Mouse (Mus musculus) brain, embryonic 14.5 days (tissue): ENCODE results near the gene Tmem223. TPM values are rescaled to one million over a fixed set of nuclear protein-coding genes. Genes with fewer than 3 reads are reported as not detected.

ENCODE experiments used
- DNase-seq: peaks from one replicate; pipeline ENCODE4 v3.0.0-alpha.2; 2011; ENCODE audit warnings: low read depth
- CTCF ChIP-seq: fragments of 200-500 bp; IDR thresholded peaks from 2 replicates; pipeline ENCODE4 v1.5.1; 2012; ENCODE audit warnings: inconsistent platforms, mild to moderate bottlenecking, moderate library complexity, borderline replicate concordance; ENCODE audit not compliant: insufficient read depth, insufficient read length; ENCODE audit errors: extremely low read depth
- POLR2A ChIP-seq: fragments of 200-500 bp; IDR thresholded peaks from 2 replicates; pipeline ENCODE4 v1.6.1; 2012; ENCODE audit warnings: mild to moderate bottlenecking, inconsistent platforms, borderline replicate concordance; ENCODE audit not compliant: poor library complexity, insufficient read depth, insufficient read length, severe bottlenecking; ENCODE audit errors: extremely low read depth
- polyA plus RNA-seq: library from polyadenylated mRNA; depleted of rRNA; stranded (reverse); fragments of >200 nt; gene quantifications from 2 replicates; pipeline ENCODE4 v1.2.3, GENCODE M21; 2012

Tmem223 gene
- polyA plus RNA-seq, 1 experiment = 224 TPM

DNA sequence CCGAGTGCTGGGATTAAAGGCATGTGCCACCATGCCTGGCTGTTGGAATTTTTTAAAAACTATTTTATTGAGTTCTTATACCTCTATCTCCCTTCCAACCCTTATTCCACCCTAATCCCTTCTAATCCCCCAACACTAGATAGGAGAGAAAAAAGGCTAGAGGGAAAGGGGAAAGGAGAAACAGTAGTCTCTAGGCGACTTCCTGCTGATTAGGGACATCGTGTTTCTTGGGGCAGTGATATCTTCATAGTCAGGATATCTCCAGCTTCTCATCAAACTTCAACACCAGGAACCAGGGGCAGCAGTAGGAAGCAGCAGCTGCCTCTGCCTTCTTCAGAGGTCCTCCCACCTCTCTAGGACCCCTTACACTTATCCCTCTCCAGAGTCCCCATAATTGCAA lies 36.5 kb upstream of the Tmem223 start:
- DNase-seq = no peak
- TF ChIP-seq CTCF (no peak), POLR2A (no peak)

DNA sequence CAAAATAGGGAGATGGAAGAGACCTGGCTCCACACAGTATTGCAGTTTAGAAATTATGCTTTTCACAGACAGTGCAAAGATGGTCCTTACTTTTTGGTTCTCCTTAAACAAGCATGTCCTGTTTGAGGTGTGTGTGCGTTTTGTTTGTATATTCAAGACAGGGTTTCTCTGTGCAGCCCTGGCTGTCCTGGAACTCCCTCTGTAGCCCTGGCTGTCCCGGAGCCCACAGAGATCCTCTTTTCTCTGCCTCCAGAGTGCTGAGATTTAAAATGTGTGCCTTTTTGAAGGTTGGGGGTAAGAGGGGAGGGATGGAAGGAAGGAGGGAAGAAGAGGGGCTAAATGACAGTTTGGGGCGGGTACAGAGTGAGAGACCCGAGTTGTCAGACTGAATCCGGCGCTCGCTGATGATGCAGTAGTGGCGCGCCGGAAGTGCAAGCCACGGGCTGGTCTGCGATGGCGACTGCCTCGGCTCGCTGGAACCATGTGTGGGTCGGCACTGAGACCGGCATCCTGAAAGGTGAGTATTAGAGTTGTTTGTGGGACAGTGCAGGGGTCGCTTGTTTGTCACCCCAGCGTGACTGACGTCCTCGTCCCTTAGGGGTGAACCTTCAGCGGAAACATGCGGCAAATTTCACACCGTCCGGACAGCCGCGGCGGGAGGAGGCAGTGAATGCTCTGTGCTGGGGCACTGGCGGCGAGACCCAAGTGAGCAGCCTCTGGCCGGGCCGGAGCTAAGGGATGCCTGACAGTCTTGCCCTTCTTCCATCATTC lies 35.2 kb upstream of the Tmem223 start, which contains the start of gene Wdr74:
Wdr74 (plus strand) TSS at position 439 of the 771 bp plus-strand sequence.
- TF ChIP-seq POLR2A = peak; percentile 74; the same call in 1 of the 2 replicates
- TF ChIP-seq CTCF = no peak
- peak; percentile 97 for DNase-seq

DNA sequence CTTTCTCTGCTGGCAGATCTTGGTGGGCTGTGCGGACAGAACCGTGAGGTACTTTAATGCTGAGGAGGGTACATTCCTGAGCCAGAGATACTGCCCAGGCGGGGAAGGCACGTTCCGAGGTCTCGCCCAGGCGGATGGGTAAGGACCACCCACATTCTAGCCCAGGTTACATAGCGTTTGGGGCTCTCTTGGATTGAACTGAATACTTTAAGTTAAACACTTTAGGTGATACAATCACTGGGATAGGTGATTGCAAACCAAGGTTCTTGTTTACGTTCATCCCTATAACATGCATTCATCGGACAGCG lies 34.7 kb upstream of the Tmem223 start:
- TF ChIP-seq CTCF = no peak
- no peak for TF ChIP-seq POLR2A
- no peak for DNase-seq

DNA sequence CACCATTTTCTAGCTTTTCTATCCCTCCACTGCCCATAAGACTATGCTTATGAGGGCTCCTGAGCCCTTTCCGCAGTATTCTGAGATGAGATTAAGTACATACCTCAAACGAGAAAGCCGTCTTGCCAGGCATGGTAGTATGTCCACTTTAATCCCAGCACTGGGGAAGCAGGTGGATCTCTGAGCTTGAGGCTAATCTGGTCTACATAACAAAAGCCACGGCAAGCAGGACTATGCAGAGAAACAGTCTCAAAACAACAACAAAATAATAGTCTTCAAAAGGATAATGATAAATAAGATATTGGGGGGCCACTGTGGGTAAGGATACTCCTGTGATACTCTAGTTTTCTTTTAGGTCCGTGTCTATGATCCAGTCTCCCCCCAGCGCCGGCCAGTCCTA lies 31.9 kb upstream of the Tmem223 start:
- TF ChIP-seq POLR2A (no peak), CTCF (no peak)
- DNase-seq = no peak

DNA sequence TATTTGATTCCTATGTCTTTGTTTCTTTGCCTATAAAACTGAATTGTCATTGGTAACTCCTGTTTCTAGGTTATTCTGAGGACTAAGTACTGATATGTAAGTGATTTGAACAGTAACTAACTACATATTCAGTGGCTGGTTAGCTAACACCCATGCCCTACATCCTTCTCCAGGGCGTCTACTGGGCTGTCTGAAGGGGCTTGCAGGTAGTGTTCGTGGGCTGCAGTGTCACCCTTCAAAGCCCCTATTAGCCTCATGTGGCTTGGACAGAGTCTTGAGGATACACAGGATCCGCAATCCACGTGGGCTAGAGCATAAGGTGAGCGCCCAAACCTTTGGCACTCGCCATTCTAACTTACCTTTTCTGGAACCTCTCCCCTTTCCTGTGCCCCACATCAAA lies 31.1 kb upstream of the Tmem223 start:
- no peak for DNase-seq
- no peak for TF ChIP-seq POLR2A

DNA sequence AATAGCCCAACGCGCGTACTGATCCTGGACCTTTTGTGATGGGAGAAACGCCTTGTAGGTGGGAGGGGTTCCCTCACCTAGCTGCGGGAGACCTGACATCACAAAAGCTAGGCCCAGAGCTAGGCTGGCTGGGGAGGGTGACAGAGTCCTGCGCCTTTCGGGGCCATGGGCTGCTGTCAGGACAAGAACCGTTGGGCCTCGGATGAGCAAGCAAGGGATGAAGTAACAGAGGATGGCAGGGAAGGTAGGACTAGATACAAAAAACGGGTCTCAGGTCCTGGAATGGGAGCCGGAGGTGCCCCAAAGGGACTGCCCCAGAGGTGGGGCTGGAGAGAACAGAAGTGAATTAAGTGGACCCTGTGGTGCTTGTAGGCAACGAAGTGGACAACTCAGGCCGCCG lies 30.2 kb upstream of the Tmem223 start, which contains the start of gene 1700092M07Rik:
1700092M07Rik (plus strand) TSS at position 116 of the 400 bp plus-strand sequence.
- no peak for DNase-seq
- no peak for TF ChIP-seq POLR2A
- TF ChIP-seq CTCF = no peak

DNA sequence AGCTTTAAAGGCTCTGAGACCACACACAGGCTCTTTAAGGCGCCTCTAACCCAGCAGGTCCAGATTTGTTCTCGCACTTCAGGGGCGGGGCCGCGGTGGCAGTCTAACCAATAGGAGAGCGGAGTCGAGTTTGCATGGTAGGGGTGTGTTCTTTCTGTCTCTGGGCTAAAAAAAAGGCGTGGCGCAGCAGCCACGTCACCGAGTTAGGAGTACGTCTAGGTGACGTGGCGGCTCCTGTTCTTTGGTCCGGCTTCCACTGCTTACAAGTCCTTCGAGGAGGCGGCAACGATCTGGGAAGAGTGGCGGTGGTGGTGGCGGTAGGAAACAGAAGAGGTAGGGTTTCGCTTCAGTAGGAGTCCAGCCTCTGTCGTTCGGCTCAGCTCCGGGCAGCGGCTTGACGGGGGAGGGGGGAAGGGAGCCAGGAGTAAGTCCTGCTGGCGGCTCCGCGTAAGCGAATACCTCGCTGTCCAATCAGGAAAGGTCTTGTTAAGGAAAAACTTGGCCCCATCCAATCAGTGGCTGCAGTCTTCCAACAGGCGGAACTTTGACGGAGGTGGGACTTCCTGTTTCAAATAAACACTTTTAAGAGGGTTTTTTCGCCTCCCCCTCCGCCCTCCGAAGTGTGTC lies 29.4 kb upstream of the Tmem223 start, which contains the start of gene Stx5a:
Stx5a (plus strand) TSS at position 171 of the 627 bp plus-strand sequence.
- no peak for TF ChIP-seq CTCF
- TF ChIP-seq POLR2A = peak; percentile 16; the same call in 1 of the 2 replicates

DNA sequence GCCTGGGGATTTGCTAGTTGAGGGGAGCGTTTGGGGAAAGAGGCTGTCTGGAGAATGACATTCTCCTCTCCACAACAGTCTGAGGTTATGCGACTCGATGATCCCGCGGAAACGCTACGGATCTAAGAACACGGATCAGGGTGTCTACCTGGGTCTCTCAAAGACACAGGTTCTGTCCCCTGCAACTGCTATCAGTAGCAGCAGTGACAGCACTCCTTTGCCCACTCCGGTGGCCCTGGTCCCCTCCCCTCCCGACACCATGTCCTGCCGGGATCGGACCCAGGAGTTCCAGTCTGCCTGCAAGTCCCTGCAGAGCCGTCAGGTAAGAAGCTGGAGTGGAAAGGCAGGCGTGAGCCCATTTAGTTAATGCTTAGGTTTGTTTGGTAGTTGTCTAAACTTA lies 28.6 kb upstream of the Tmem223 start:
- TF ChIP-seq CTCF (no peak), POLR2A (no peak)
- DNase-seq = no peak

More for the DNA sequence above, 29.4 kb upstream of the Tmem223 start, which contains the start of gene Stx5a:
- peak; percentile 99 for DNase-seq

DNA sequence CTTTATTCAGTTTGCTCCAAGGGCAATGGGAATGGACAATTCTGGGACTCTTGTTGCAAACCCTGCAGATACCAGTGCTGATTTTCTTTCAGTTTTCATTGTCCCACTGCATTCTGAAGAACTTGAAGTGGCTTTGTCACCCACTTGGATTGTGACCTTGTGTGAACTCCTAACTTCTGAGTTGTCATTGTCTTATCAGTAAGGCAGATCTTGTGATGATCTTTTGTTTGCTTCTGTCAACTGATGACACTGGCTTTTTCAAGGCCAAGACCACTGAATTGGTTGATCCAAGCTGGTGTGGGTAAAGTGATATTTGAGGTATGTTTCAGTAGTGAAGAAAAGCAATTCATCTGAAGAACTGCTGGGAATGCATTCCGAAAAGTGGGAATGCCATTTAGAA lies 25.4 kb upstream of the Tmem223 start:
- TF ChIP-seq CTCF = no peak
- no peak for TF ChIP-seq POLR2A
- no peak for DNase-seq

DNA sequence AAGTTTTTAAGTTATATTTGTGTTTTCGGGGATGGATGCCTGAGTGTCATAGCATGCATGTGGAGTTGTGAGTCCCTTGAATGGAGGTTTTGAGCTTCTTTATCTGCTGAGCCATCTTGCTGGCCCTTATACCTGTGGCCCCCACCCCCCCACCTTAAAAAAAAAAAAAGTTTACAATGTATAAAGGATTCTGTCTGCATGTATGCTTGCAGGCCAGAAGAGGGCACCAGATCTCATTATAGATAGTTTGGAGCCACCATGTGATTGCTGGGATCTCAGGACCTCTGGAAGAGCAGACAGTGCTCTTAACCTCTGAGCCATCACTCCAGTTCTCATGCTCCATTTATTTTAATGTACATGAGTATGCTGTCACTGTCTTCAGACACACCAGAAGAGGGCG lies 23.4 kb upstream of the Tmem223 start:
- TF ChIP-seq CTCF (no peak), POLR2A (no peak)
- DNase-seq = no peak

DNA sequence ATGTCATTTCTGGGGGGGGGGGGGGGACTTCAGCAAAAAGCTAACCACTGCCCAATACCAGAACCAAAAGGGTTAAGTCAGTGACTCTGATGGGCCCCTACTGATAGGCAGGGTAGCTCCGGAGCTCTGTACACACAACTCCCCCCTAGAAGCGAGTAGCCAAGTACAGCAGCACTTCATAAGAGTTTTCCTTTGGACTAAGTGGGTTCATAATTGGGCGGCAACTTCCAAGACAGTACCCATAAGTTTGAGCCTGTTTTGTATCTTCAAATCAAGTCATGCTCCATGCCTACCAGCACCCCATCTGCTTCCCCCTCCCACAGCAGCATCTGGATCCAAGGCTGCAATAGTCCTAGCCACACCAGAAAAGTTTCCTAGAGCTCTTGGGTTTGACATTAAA lies 15.1 kb upstream of the Tmem223 start:
- TF ChIP-seq CTCF (no peak), POLR2A (no peak)

More for the DNA sequence above, 15.1 kb upstream of the Tmem223 start:
- DNase-seq = no peak
